Mouse (Mus musculus) G1E (cell line): ENCODE data around the gene Mef2b.

Source experiments
- CTCF ChIP-seq: IDR thresholded peaks from 2 replicates; pipeline ENCODE4 v1.5.1; 2012; ENCODE audit warnings: low read depth, low read length, inconsistent platforms, mixed read lengths
- GATA1 ChIP-seq: IDR thresholded peaks from 2 replicates; pipeline ENCODE4 v1.6.1; 2012; ENCODE audit warnings: borderline replicate concordance, low read length, inconsistent platforms, mixed read lengths
- POLR2AphosphoS5 ChIP-seq: IDR thresholded peaks from 2 replicates; pipeline ENCODE4 v1.6.1; 2012; ENCODE audit warnings: low read depth, low read length, inconsistent platforms; ENCODE audit not compliant: insufficient replicate concordance

- TF ChIP-seq CTCF = no peak
- TF ChIP-seq GATA1 = no peak
- TF ChIP-seq POLR2AphosphoS5 = no peak
Measured at GRCm38 (mm10) chr8:70181212-70181902, 41.8 kb downstream of the Mef2b start.
